Mouse (Mus musculus) midbrain, postnatal 0 days (tissue): ENCODE measurements at regions not wholly inside any gene's neighbourhood (a gene's known extent, or its start where the extent isn't known, plus 50 kb on each side); places are given as distances from the start of the nearest gene placed in this dataset.

ENCODE experiments used
- ATAC-seq: fragments of 200-750 bp; cut with Nextera tagmentation; 2 replicates; pipeline ENCODE4 v1.8.0; 2017; ENCODE audit warnings: moderate number of reproducible peaks, mild to moderate bottlenecking, moderate TSS enrichment, moderate library complexity; ENCODE audit not compliant: low FRiP score
- DNase-seq: peaks from one replicate; pipeline ENCODE4 v3.0.0-alpha.2; 2015; ENCODE audit warnings: low spot score
- H3K27ac ChIP-seq: fragments of 300-500 bp; sonication (generic); 2 replicates; pipeline ENCODE4 v1.5.1; 2014; ENCODE audit warnings: low read depth, mild to moderate bottlenecking, low read length, mixed read lengths
- H3K27me3 ChIP-seq: fragments of 300-500 bp; sonication (generic); 2 replicates; pipeline ENCODE4 v1.6.1; 2014; ENCODE audit warnings: low read length, control low read depth, mixed read lengths; ENCODE audit not compliant: insufficient read depth
- H3K36me3 ChIP-seq: fragments of 300-500 bp; sonication (generic); 2 replicates; pipeline ENCODE4 v1.6.1; 2014; ENCODE audit warnings: low read length, control low read depth, mixed read lengths; ENCODE audit not compliant: insufficient read depth
- H3K4me1 ChIP-seq: fragments of 300-500 bp; sonication (generic); 2 replicates; pipeline ENCODE4 v1.6.1; 2014; ENCODE audit warnings: mild to moderate bottlenecking, control low read depth, antibody characterized with exemption, low read length, mixed read lengths; ENCODE audit not compliant: insufficient read depth
- H3K4me2 ChIP-seq: fragments of 300-500 bp; sonication (generic); 2 replicates; pipeline ENCODE4 v1.6.1; 2014; ENCODE audit warnings: low read depth, mild to moderate bottlenecking, low read length, mixed read lengths; ENCODE audit not compliant: poor library complexity, severe bottlenecking
- H3K4me3 ChIP-seq: fragments of 300-500 bp; sonication (generic); 2 replicates; pipeline ENCODE4 v1.5.1; 2014; ENCODE audit warnings: low read depth, mild to moderate bottlenecking, low read length, moderate library complexity
- H3K9ac ChIP-seq: fragments of 300-500 bp; sonication (generic); replicated peaks from 2 replicates; pipeline ENCODE4 v1.6.1; 2014; ENCODE audit warnings: mild to moderate bottlenecking, low read length, moderate library complexity, mixed read lengths; ENCODE audit not compliant: poor library complexity, severe bottlenecking
- H3K9me3 ChIP-seq: fragments of 300-500 bp; sonication (generic); 2 replicates; pipeline ENCODE4 v1.6.1; 2016; ENCODE audit warnings: low read length, control low read depth
- CTCF ChIP-seq: IDR thresholded peaks from 2 replicates; pipeline ENCODE4 v1.5.1; 2016; ENCODE audit warnings: antibody characterized with exemption, mild to moderate bottlenecking
- WGBS: fragments of 180-500 bp; shearing (Covaris S2); extraction: QIAGEN DNeasy Blood & Tissue Kit; methylation state at CpG from one replicate; pipeline ENCODE4 v1.1.7; 2014; 5-methylcytosine and 5-hydroxymethylcytosine counted together

GRCm38 (mm10) chr3:105281686-105282085 is 170.4 kb upstream of the Kcnd3 start:
- H3K27me3 ChIP-seq: no peaks in the 10 kb centered on the region
- no peak overlapping the region for H3K9ac ChIP-seq
- H3K36me3 ChIP-seq: no peaks in the 10 kb centered on the region
- no peak overlapping the region for H3K27ac ChIP-seq
- TF ChIP-seq CTCF: no peak
- 87% methylated on average over 3 of the region's 3 CpGs for WGBS
- no peaks in the 10 kb centered on the region for H3K4me1 ChIP-seq
- H3K9me3 ChIP-seq: no peaks in the 10 kb centered on the region
- no peak overlapping the region for H3K4me3 ChIP-seq
- no peak for DNase-seq
- ATAC-seq: no peak
- no peak overlapping the region for H3K4me2 ChIP-seq

- DNase-seq: no peak
- Histone ChIP-seq H3K9me3 (no peaks in the 10 kb centered on the region), H3K4me3 (no peak overlapping the region), H3K27me3 (no peaks in the 10 kb centered on the region), H3K4me1 (no peaks in the 10 kb centered on the region), H3K27ac (no peak overlapping the region), H3K36me3 (no peaks in the 10 kb centered on the region), H3K9ac (no peak overlapping the region), H3K4me2 (no peak overlapping the region)
- ATAC-seq: no peak
- TF ChIP-seq CTCF: no peak
- WGBS: 67% methylated on average over 3 of the region's 3 CpGs
Observed at GRCm38 (mm10) chr3:105298273-105298672, 153.9 kb upstream of the Kcnd3 start.

DNA sequence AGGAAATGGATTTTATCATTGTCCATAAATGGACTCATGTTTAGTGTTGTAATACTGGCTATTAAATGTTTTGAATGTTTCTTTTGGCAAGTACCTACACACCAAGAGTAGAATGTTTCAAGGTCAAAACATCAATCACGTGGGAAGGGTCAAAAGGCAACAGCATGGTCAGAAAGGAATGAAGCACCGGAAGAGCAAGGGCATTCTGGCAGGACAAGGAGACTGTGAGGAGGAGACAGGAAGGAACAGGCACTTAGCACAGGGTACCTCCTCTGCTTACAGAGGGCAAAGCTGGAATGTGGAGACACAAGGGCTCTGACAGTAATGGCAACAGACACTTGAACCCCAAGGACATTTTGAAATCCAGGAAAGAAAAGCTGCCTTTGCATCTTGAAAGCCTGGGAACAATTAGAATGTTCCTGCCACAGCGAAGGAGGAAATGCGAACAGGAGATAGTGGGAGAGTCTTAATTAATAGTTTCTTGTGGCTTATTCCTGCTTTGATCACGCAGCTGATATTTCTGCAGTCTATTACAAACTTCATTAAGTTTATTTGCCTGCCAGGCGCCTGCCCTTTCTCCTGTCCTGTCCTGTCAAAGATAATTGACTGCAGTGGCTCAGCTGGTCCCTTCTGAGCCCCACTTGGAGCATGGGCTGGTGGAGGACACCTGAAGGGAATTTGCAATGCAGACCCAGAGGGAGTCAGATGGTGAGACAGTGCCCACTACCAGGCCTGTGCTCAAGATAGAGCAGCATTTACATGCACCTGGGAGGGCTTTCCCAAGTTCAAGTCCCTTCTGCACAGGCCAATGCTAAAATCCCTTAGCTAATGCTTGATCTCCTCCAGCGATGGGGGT is 151.2 kb upstream of the Kcnd3 start:
- Histone ChIP-seq H3K9ac (no peak overlapping the region), H3K4me2 (no peak overlapping the region), H3K4me1 (no peaks in the 10 kb centered on the region), H3K27me3 (no peaks in the 10 kb centered on the region), H3K9me3 (no peaks in the 10 kb centered on the region), H3K27ac (no peak overlapping the region), H3K4me3 (no peak overlapping the region), H3K36me3 (no peaks in the 10 kb centered on the region)
- no peak for TF ChIP-seq CTCF
- DNase-seq (no peak), ATAC-seq (no peak)
- 66% methylated on average over 7 of the region's 7 CpGs for WGBS

- ATAC-seq: no peak
- Histone ChIP-seq H3K27me3 (no peaks in the 10 kb centered on the region), H3K4me1 (no peaks in the 10 kb centered on the region), H3K4me3 (no peak overlapping the region), H3K9me3 (no peaks in the 10 kb centered on the region), H3K4me2 (no peak overlapping the region), H3K27ac (no peak overlapping the region), H3K36me3 (no peaks in the 10 kb centered on the region), H3K9ac (no peak overlapping the region)
- WGBS: 71% methylated on average over 2 of the region's 2 CpGs
- no peak for DNase-seq
- TF ChIP-seq CTCF: no peak
Observed at GRCm38 (mm10) chr3:105307676-105308075, 144.5 kb upstream of the Kcnd3 start.

DNA sequence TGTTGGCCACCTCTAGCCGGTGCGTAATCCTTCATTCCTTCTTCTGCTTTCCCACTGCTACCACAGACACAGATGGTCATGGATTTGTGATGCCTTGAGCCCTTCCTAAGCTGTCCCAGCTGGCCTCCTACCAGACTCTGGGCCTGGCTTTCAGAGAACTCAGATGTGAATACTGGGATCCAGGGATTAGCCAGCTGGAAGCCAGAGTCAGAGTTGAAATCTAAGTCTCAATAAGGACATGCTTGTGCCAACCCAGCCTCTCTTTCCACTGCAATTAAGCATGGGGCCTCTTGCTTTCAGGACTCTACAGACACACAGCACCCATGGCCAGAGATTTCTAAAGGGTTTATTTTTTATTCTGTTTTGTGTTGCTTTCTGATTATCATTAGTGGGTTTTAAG is 143.1 kb upstream of the Kcnd3 start:
- H3K27ac ChIP-seq: no peak overlapping the region
- 40% methylated on average over 2 of the region's 2 CpGs for WGBS
- no peaks in the 10 kb centered on the region for H3K9me3 ChIP-seq
- H3K36me3 ChIP-seq: no peaks in the 10 kb centered on the region
- no peaks in the 10 kb centered on the region for H3K4me1 ChIP-seq
- TF ChIP-seq CTCF: no peak
- no peak overlapping the region for H3K9ac ChIP-seq
- H3K27me3 ChIP-seq: no peaks in the 10 kb centered on the region
- no peak overlapping the region for H3K4me3 ChIP-seq
- H3K4me2 ChIP-seq: no peak overlapping the region
- no peak for ATAC-seq
- DNase-seq: peak; percentile 80

DNA sequence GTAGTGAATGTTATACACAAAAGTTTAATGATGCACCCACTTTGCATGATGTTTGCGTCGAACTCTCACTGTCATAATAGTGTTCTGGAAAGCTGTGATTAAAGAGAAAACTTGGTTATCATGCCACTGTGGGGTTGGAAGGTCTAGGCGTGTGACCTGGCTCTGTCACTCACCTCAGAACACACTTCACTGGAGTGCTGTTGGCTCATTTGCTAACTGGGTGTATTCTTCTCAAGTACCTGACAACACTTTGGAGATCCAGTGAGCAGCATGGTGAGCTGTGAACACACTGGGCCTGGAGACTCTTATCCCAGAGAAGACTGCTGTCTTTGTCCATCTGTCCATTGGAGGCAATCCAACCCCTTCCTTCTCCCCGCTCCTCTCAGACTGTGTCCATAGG is 98.9 kb upstream of the Kcnd3 start:
- no peak overlapping the region for H3K4me3 ChIP-seq
- no peak for DNase-seq
- no peaks in the 10 kb centered on the region for H3K36me3 ChIP-seq
- H3K4me2 ChIP-seq: no peak overlapping the region
- no peaks in the 10 kb centered on the region for H3K9me3 ChIP-seq
- no peak for TF ChIP-seq CTCF
- WGBS: 93% methylated on average over 4 of the region's 4 CpGs
- no peak for ATAC-seq
- H3K27ac ChIP-seq: no peak overlapping the region
- no peak overlapping the region for H3K9ac ChIP-seq
- H3K4me1 ChIP-seq: peaks cover 6% of the 10 kb centered on the region; the same call in 1 of the 2 replicates
- H3K27me3 ChIP-seq: no peaks in the 10 kb centered on the region
